Mouse (Mus musculus): ENCODE results near the gene Slc25a25.

Gene Slc25a25

GRCm38 (mm10) chr2:32458300-32458699, 7.1 kb upstream of the Slc25a25 start:
- DNase-seq: no peak

DNA sequence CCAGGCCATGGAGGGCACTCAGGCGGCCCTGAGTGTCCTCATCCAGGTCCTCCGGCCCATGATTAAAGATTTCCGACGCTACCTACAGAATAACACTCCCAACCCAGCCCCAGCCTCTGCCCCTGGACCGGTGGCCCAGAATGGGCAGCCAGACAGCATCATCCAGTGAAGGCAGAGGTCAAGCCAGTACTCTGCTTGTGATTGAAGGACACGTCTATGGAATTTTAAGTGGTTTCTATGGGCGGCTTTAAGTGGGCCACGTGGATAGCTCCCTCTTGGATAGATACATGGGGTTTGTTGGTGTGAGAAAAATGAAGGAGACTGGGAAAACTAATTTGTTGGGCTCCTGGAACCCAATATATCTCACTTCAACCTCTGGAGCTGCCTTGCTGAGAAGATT, 3.9 kb upstream of the Slc25a25 start:
- no peak for DNase-seq

GRCm38 (mm10) chr2:32454633-32455032, 3.4 kb upstream of the Slc25a25 start:
- DNase-seq: no peak

- no peak for DNase-seq
Observed at GRCm38 (mm10) chr2:32453641-32454303, 2.5 kb upstream of the Slc25a25 start.

- DNase-seq: peak; percentile 29
Observed at GRCm38 (mm10) chr2:32452441-32452971, 1.3 kb upstream of the Slc25a25 start.

GRCm38 (mm10) chr2:32451870-32452372, 676 bp upstream of the Slc25a25 start:
- peak; percentile 99 for DNase-seq

DNA sequence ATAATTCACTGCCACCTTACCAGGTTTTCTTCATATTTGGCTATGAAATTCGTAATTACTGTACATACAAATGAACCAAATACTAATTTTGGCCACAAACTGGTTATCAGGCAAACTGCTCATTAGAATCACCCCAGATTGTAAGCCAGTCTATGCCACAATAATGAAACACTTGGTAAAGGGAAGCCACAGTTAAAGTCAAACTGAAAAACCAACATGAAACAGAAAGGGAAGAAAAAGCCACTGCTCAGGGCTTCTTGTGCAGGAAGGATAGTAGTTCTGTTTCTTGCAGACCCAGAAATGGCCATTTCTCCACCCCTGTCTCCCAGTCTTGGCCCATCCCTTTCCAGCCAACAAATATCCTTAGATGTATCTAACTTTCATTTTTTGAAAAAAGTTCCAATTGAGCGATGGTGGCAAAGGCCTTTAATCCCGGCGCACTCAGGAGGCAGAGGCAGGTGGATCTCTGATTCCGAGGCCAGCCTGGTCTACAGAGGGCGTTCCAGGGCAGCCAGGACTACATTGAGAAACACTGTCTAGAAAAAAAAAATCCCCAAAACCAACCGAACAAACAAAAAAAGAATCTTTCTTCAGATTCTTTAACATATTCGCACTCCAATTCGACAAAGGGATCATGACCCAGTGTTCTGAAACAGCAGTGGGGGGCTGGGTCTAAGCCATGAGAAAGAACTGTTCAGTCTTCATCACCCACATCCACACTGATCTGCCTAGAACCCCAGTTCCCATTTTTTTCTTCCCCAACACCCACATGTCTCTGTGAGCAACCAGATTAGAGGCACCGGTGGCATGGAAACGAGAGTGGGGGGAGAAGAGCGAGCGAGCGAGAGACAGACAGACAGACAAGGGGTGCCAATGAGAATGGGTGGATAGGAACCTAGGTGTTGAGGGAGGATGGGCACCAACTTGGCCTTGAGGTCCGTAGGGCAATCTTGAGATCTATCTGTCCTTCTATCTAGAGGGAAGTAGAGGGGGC, 1.2 kb downstream of the Slc25a25 start, which contains the start of gene Naif1:
Gene Naif1, plus strand, starts transcription at position 697 of the 994 bp plus-strand sequence.
- DNase-seq: no peak

GRCm38 (mm10) chr2:32448480-32448879, 2.8 kb downstream of the Slc25a25 start:
- DNase-seq: no peak

- peak; percentile 64 for DNase-seq
Observed at GRCm38 (mm10) chr2:32447264-32447936, 3.8 kb downstream of the Slc25a25 start.

DNA sequence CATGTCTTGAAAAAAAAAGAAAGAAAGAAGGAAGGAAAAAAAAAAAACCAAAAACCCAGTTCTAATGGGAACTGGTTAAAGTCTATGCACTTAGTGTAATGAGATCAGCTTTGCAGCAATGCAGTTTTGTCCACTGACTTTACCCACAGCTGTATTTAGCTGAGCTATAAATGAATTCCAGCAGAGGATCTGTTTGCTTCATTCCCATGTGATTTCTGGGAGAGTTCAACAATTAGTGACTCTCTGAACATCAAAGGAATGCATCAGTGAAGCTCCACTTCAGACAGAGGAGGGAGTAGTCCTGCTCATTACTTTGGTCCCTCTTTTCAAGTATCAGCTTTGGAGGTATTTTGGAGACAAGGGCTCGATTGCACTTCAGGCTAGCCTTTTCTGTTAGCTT, 5.7 kb downstream of the Slc25a25 start:
- no peak for DNase-seq

GRCm38 (mm10) chr2:32441550-32441949, 9.7 kb downstream of the Slc25a25 start:
- DNase-seq: no peak

DNA sequence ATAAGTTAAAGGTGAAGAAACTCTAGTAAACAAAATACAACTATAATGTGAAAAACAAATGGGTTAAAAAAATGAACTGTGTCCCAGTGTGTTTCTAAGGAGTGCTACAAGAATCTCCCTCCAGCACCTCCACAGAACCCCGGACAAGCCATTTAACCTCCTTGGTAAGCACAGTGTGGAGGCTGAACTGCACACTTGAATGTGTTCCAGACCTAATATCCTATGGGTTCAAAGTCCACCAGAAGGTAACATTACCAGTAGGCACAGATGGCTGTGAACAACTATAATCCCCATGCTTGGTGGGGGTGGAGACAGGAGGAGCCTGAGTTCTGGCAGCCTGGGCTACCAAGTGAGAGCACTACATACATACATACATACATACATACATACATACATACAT, 10.6 kb downstream of the Slc25a25 start:
- DNase-seq: no peak

DNA sequence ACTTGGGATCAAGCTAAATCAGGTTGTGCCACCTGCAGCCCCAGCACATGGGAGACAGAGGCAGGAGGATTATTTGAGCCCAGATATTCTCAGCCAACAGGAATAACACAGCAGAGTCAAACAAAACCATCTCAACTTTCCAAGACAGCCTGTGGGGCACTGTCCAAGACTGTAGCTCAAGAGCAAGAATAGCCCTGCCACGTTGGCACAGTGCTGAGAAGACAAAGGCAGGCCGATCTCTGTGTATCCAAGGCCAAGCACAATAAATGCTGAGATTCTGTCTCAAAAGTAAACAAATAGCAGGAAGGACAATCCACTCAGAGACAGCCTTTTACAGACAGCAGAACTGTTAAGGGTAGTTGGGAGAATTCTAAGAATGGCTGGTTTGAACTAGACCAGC, 11.1 kb downstream of the Slc25a25 start:
- no peak for DNase-seq

GRCm38 (mm10) chr2:32439177-32439576, 12.1 kb downstream of the Slc25a25 start:
- no peak for DNase-seq

- DNase-seq: no peak
Observed at GRCm38 (mm10) chr2:32438733-32439132, 12.5 kb downstream of the Slc25a25 start.

DNA sequence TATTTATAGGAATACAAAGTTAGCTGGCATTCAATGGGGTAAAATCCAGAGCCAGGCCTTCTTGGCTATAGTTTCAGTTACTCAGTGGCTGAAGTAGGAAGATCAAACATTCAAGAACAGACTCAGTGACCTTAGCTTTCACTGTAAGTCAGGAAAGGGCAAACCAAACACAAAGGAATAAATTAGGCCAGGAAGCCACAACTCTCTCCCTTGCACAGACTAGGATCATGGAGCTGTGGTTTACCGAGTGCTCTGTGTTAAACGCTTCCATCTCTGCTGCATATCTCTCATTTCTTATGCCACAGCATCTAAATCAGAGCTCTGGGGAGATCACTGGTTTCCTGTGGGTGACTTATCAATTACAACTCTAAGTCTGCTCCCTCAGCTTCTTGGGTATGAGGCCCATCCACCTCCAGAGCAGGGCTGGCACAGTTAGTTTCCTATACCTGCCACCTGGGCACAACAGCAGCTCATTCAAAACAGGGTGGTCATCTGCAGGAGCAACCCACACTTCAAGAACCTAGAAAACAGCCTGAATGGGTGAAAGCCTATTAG, 13.6 kb downstream of the Slc25a25 start:
- no peak for DNase-seq

DNA sequence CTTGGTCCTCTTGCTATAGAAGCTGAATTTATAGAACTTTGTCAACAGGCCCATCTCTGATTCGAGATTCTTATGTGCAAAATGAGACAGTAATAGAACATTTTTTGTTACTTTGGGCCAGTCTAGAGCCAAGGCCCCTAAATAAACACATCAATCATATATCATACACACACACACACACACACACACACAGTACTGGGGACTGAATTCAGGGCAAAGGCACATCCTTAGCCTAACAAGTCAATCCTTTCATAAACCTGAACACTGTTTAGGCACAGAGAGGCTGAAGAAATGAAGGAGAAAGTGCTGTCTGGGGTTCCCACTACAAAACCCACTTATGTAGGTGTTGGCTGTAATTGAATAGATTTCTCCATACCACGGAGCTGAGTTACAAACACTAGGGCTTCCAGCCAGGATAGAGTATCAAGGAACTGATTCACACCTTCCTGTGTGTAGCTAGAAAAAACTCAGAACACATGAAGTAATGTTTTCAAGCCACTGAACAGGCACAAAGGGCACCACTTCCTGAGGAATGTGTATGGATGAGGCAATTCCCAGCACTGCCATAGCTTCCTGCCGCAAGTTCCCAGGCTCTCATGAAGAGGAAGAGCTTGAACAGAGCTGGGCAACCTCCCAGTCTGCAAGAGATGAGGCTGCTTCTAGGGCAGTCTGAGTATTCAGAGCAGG, 14.4 kb downstream of the Slc25a25 start:
- DNase-seq: peak; percentile 63

DNA sequence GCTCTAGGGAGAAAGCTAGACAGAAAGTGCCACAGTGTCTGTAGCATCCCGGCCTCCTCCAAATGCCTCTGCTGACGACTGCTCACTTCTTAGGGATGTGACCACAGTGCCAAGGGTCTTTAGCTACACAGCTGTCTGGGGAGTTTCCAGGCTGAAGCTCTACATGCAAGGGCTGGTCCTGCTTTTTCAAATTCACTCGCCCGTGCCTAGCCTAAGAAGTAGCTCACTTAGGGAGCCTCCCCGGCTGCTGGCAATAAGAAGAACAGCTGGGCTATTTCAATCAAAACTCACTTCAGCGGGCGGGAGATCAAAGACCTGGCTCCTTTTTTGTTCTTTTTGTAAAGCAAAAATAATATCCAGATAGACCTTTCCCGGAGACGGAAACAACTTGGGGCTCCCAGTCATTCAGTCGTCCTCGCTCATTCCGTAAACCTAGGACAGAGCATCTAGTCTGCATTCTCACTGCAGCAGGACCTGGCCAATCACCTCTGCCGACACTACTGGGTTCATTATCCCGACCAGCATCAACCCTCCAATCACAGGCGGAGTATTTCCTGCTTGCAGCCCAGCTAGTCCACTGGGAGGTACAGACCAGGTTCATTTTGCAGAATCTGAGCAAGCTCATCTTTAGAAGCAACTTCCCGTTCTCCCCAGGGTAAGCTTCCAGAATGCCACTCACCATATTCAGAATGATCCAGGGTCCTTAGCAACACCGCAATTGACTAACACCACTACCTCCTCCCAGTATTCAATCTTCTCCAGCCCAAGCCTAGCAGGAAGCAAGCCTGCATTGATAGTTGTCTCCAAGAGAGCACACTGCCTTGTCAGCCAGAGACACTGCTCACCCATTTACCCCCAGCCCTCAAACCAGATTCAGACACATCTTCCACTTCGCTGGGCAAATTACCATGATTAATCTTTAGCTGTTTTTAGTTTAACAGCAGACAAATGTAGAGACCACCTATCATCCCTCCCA, 20.3 kb downstream of the Slc25a25 start:
- peak; percentile 85 for DNase-seq

DNA sequence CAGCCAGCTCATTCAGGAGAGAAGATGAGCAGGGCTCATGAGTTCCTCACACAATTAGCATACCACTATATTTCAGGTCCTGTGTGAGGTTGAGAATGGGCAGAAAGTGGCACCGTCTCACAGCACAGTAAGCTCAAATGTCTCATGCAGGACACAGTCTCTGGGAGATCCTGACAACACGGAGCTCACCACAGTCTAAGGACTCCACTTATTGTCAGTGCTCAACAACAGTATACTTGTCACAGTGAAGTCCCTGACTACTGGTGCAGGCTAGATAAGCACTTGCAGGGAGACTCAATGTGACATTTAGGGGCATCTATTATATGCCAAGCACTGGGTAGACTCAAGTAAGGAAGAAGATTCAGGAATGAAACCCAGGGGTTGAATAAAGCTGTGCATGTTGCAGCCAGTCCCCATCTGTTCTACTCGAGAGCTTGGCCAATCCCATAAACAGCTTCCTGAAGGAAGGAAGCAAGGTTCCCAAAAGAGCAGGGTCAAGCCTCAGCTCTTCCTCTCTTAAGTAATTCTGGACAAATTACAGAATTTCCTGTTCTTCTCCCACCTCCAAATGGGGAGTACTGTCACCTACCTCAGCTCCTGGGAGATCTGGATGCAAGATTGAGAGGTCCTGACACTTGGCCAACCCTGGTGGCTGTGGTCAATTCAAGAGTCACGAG, 21.9 kb downstream of the Slc25a25 start:
- DNase-seq: no peak

- DNase-seq: no peak
Observed at GRCm38 (mm10) chr2:32428262-32428722, 23.0 kb downstream of the Slc25a25 start.

Measured in kidney, postnatal 14 days (tissue).